Comparison of ENCODE assay signal across 8 mouse cellular contexts in genomic region chr12:71048117-71048516, GRCm38 (mm10). TPM values are rescaled to one million over a fixed set of nuclear protein-coding genes. Genes with fewer than 3 reads are reported as not detected.
A peak's percentile ranks its signal among the peaks of the same experiment; 100 is the strongest.
DNase-seq lines count a peak whose midpoint lies in the region; ATAC-seq and TF ChIP-seq lines count a peak whose summit lies in the region.

No protein-coding gene starts in this region.

- peak; percentile 82 for DNase-seq in gastrocnemius, postnatal 25 days
- peak; percentile 95 for DNase-seq in left cerebral cortex, adult 8-10 months (ENCODE audit: low spot score in 2 of 2)
- DNase-seq in retina, postnatal 7 days (ENCODE audit: low read depth, low spot score): peak; percentile 70
- peak; percentile 50 to 80 for DNase-seq in urinary bladder, adult 18-20 months (ENCODE audit: low spot score in 2 of 2)

- H3K4me1 ChIP-seq in cortical plate, adult 2 months (ENCODE audit: control insufficient read depth, insufficient read depth, low read length): peaks cover 6% of the 10 kb centered on the region

- peak overlapping the region; percentile 43 for H3K4me3 ChIP-seq in cortical plate, adult 2 months (ENCODE audit: insufficient read depth, low read length)

- H3K27ac ChIP-seq in cortical plate, adult 2 months (ENCODE audit: insufficient read depth, low read length): peak overlapping the region; percentile 39

- no peak for TF ChIP-seq CTCF in cortical plate, adult 2 months (IDR thresholded peaks at IDR 0.05; ENCODE audit: extremely low read depth, insufficient read depth, low read length)

- peak; percentile 67; the same call in 1 of the 2 replicates for TF ChIP-seq POLR2A in cortical plate, adult 2 months (IDR thresholded peaks at IDR 0.05; ENCODE audit: extremely low read depth, insufficient read depth, low read length)

- peak; percentile 91 for ATAC-seq in activated CD4-positive, CD25-positive, alpha-beta regulatory T cell, adult 4 months
- ATAC-seq in inflammation-experienced regulatory T-cells, adult 6 months: peak; percentile 88
- peak; percentile 79 for ATAC-seq in megakaryocyte, adult 5-6 weeks (ENCODE audit: poor library complexity, severe bottlenecking)

RNA-seq across cellular contexts. Expression of gene Arid4a, which starts 32.3 kb away (rescaled TPM):
- 10 to 100 TPM; 80.2 to 95.9 TPM for polyA plus RNA-seq in activated CD4-positive, CD25-positive, alpha-beta regulatory T cell, adult 4 months (2017; shearing (Covaris generic))
- polyA plus RNA-seq in cortical plate, adult 2 months (2012; rRNA removed): 17.8 and 18.4 TPM in 2 replicates
- 1 to 10 TPM; 7.8 to 8.1 TPM for total RNA-seq in gastrocnemius, postnatal 25 days (2021)
- 100 to 1,000 TPM in 1 of 3 experiments, 10 to 100 TPM in 2; 83.6 to 104 (median 99.6) TPM for polyA plus RNA-seq in inflammation-experienced regulatory T-cells, adult 6 months (2017; shearing (Covaris generic))
- 10 to 100 TPM; 30.3 to 37.8 (median 35.9) TPM for total RNA-seq in left cerebral cortex, adult 8-10 months (2022)
- 42.4 and 45.0 TPM in 2 replicates for total RNA-seq in megakaryocyte, adult 5-6 weeks (2015)
- total RNA-seq in megakaryocyte, adult 5-6 weeks (2017): 74.6 and 79.6 TPM in 2 replicates

Comparison
In these comparisons a context has a peak if more than half of its experiments do, and no peak if none do; other contexts are left out.
1. Peak in every context shown above with its lines: DNase-seq, ATAC-seq, H3K4me3 ChIP-seq and H3K27ac ChIP-seq.